Mouse (Mus musculus) liver, adult 2 months (tissue): ENCODE data around the gene Krtap9-5.

Source experiments
- CTCF ChIP-seq: fragments of 200-500 bp; IDR thresholded peaks from 2 replicates; pipeline ENCODE4 v1.5.1; 2011; ENCODE audit warnings: low read depth, low read length, control low read depth
- POLR2A ChIP-seq: fragments of 200-500 bp; IDR thresholded peaks from 2 replicates; pipeline ENCODE4 v1.6.1; 2011; ENCODE audit warnings: low read length, control low read depth; ENCODE audit not compliant: insufficient read depth; ENCODE audit errors: extremely low read depth

- TF ChIP-seq CTCF (no peak), POLR2A (no peak)
Measured at GRCm38 (mm10) chr11:99978953-99979352, 30.7 kb downstream of the Krtap9-5 start, which contains the start of gene Krtap29-1.
